Mouse (Mus musculus): ENCODE results near the gene Vmn1r168. TPM values are rescaled to one million over a fixed set of nuclear protein-coding genes. Genes with fewer than 3 reads are reported as not detected.
"Not testable (repeated sequence)": the region's sequence is repeated elsewhere in the genome, so short reads cannot be mapped to it uniquely, and the experiment has no call there.

The Vmn1r168 gene
- total RNA-seq (2021), result not detected
- not detected in 2 replicates for polyA plus RNA-seq (2012; rRNA removed)
- long read RNA-seq, result 0 reads

DNA sequence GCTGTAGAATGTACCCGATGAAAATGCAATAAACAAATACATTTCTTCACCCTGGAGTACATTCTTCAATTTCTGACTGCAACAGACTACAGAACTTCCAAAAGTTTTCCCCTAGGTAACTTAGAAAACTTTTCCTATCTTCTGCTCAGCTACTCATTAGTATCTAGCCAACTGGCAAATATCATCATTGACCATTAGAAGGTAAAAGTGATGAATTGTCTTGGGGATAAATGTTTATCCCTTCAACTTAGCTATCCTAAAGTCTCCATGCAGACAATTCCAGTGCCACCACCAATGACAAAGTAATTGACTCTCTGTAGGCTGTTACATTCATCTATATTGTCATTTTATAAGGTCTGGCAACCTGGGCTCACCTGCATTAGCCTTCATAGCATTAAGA is at the start of gene Vmn1r168:
Gene Vmn1r168, plus strand, starts transcription at position 301 of the 400 bp plus-strand sequence.
- DNase-seq, result not testable (repeated sequence)

DNA sequence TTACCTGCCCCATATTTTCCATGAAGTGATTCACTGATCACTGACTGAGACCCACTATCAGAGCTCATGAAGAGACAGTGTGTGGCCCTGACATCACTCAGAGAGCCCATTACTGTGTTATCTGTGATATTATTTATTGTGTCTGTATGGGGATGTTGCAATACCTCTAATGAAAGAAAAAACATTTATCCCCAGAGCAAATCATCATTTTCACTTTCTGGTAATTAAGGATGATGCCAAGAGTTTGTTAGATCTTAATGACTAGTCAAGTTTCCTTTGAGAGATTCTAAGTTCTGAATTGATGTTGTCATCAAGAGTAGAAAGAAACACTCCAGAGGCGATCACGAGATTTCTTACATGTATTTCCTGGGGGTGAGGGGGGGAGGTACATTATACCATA is 32.4 kb upstream of the Vmn1r168 start, which contains the start of gene Vmn1r167:
Gene Vmn1r167, minus strand, starts transcription at position 101 of the 400 bp plus-strand sequence.
- DNase-seq, result not testable (repeated sequence)

DNA sequence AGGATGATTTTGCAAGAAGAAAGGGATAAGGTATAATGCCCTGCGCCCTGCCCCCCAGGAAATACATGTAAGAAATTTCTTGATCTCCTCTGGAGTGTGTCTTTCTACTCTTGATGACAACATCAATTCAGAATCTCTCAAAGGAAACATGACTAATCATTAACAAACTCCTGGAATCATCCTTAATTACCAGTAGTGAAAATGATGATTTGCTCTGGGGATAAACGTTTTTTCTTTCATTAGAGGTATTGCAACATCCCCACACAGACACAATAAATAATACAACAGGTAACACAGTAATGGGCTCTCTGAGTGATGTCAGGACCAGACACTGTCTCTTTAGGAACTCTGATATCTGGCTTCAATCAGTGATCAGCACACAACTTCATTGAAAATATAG is 35.7 kb downstream of the Vmn1r168 start, which contains the start of gene Vmn1r169:
Gene Vmn1r169, plus strand, starts transcription at position 301 of the 400 bp plus-strand sequence.
- DNase-seq, result not testable (repeated sequence)

Other genes with a start within 250 kb of the Vmn1r168 start
- gene Nlrp4e, start 238.5 kb upstream of the Vmn1r168 start, total RNA-seq (2021), result not detected
- gene Nlrp4e, start 238.5 kb upstream of the Vmn1r168 start, polyA plus RNA-seq (2012; rRNA removed), result not detected in 2 replicates
- not detected for gene Nlrp5, start 153.8 kb upstream of the Vmn1r168 start, total RNA-seq (2021)
- not detected in 2 replicates for gene Nlrp5, start 153.8 kb upstream of the Vmn1r168 start, polyA plus RNA-seq (2012; rRNA removed)
- not detected for gene Vmn1r167, start 32.5 kb upstream of the Vmn1r168 start, total RNA-seq (2021)
- not detected in 2 replicates for gene Vmn1r167, start 32.5 kb upstream of the Vmn1r168 start, polyA plus RNA-seq (2012; rRNA removed)
- not detected for gene Vmn1r169, start 35.8 kb downstream of the Vmn1r168 start, total RNA-seq (2021)
- gene Vmn1r169, start 35.8 kb downstream of the Vmn1r168 start, polyA plus RNA-seq (2012; rRNA removed), result not detected in 2 replicates
- gene Vmn1r170, start 66.4 kb downstream of the Vmn1r168 start, total RNA-seq (2021), result not detected
- not detected in 2 replicates for gene Vmn1r170, start 66.4 kb downstream of the Vmn1r168 start, polyA plus RNA-seq (2012; rRNA removed)
- gene Vmn1r171, start 91.0 kb downstream of the Vmn1r168 start, total RNA-seq (2021), result not detected
- gene Vmn1r171, start 91.0 kb downstream of the Vmn1r168 start, polyA plus RNA-seq (2012; rRNA removed), result not detected in 2 replicates
- not detected for gene Vmn1r172, start 118.6 kb downstream of the Vmn1r168 start, total RNA-seq (2021)
- gene Vmn1r172, start 118.6 kb downstream of the Vmn1r168 start, polyA plus RNA-seq (2012; rRNA removed), result not detected in 2 replicates
- gene Vmn1r173, start 161.0 kb downstream of the Vmn1r168 start, total RNA-seq (2021), result not detected
- not detected in 2 replicates for gene Vmn1r173, start 161.0 kb downstream of the Vmn1r168 start, polyA plus RNA-seq (2012; rRNA removed)
- not detected for gene Vmn1r174, start 212.5 kb downstream of the Vmn1r168 start, total RNA-seq (2021)
- not detected in 2 replicates for gene Vmn1r174, start 212.5 kb downstream of the Vmn1r168 start, polyA plus RNA-seq (2012; rRNA removed)